Mouse (Mus musculus) urinary bladder, adult 18-20 months (tissue): Measurements from ENCODE around the gene Mief2.

ENCODE experiments used
- DNase-seq, 2 experiments: peaks; one replicate each; pipeline ENCODE4 v3.0.0; 2022; ENCODE audit warnings: low spot score in 2 of 2, mixed read lengths in 2 of 2

The Mief2 gene

DNA sequence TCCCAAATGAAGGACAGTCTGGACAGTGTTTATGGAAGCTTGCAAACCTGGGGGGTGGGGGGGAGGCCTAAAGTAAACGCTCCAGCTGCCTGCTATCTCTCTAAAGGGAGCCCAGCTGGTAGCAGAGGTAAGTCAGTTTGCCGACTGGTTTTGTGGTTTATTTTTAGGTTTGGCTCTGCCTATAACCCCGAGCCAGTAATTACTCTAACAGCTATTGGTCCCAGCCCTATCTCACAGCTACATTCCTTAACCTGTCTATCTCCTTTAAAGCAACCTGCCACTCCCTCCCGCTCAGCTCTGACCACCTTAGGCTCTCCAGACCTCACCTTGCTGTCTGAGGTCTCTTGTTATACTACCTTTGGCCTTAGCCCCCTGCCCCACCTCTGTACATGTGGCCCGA lies 8.9 kb upstream of the Mief2 start:
- no peak for DNase-seq

DNA sequence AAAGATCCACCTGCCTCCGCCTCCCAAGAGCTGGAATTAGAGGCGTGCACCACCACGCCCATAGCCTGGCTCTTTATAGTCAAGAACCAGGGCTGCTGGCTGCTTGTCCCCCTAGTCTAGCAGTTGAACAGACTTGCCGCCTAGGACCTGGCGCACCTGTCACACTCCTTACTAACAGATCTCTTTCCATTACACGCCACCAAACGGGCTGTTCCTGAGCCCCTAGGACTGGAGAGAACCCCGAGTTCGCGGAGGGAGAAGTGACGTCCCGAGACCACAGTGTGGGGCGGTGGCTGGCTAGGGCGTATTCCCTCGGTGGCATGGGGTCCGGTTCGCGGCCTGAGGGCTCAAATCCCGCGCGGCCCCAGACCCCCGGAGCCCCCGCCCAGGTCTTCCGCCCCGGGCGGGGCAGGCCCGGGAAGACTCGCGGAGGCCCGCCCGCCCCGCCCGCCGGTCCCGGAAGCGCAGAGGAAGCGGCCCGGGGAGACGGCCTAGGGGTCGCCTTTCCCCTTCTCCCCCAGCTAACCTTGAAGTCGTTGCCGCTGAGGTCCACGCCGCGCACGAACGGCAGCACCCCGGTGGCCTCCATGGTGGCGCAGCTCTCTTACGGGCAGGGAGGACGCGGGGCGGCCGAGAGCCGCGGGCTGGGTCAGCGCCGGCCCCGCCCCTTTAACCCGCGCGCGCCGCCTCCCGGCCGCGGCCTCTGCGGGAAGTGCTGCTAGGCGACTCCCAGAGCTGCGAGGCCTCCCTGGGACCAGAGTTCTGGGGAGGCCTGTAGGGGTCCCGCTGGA lies 1.4 kb upstream of the Mief2 start, which contains the start of gene Flii:
Flii (minus strand) TSS at position 663 of the 791 bp plus-strand sequence.
- DNase-seq = peak; percentile 67 to 77

DNA sequence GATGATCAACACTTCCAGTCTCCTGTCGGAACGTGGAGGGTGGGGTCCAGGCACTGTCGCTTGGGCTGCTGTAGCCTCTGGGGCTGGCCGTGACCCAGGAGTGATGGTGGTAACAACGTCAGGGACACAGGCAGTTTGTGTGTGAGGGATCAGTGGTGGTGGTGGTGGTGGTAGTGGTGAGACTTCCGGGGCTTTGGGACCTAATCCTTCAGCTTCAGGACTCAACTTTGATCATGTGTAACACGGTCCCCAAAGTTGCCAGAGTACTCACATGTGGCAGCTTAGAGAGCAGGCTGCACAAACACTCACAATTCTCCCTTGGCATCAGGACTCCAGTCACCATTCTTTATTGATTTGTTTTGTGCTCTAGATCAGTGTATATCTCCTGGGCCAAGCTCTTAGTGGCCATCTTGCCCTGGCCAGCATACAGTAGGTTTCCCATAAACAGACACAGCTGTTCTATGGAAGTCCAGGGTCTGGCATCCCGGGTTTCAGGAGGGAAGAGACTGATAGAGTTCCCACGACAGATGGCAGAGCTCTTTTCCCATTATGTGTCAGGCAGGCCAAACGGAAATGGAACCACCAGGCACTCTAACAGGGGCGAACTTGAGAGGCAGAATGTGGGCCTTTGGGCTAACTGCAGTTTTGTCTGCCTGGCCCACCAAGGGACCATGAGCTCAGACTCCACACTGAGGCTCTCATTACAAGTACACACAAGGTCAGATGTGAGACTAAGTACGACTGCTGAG lies 632 bp upstream of the Mief2 start:
- DNase-seq = no peak

DNA sequence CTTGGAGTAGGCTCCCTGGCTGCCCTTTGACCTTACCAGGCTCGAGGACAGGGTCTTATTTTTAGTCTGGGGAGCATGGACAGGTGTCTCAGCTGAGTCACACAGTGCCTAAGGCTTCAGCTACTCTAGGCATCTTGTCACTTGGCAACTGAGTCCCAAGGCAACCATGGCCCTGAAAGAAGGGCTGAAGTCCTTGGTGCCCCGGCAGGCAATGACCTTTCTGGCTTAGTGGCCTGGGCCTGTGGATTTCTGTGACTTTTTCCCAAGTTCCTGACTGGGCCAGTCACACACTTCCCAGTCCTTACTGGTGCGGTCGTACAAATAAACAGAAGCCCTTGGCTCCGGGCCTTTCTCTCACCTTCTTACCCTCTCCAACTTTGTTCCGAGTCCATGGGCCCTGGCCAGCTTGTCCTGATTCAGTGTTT lies 1.0 kb downstream of the Mief2 start:
- no peak for DNase-seq

DNA sequence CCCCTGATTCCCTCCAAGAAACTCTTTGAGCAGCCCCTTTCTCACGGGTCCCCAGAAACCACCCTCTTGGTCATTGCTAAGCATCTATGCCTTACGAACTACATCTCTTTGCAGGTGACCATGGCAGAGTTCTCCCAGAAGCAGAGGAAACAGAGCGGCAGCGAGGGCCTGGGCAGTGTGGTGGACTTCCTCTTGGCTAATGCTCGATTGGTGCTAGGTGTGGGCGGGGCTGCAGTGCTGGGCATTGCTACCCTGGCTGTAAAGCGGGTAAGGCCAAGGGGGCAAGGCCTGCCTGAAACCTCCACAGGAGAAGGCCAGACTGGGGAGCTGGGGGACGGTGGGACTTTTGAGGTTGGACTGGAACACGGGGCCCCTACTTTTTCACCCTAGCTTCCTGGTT lies 2.0 kb downstream of the Mief2 start:
- no peak for DNase-seq

DNA sequence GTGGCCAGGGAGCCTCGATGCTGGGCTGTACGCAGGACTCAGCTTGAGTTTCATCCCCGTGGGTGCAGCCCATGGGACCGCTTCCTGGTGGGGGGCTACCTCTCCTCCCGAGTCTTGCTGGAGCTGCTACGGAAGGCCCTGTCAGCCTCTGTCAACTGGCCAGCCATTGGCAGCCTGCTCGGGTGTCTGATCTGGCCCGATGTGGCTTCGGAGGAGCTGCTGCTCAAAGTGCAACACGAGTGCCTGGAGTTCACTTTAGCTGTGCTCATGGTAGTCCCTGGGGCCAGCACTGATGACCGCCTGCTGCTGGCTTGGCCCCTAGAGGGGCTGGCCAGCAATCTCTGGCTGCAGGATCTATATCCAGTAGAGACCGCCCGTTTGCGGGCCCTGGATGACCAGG lies 3.1 kb downstream of the Mief2 start:
- no peak for DNase-seq

DNA sequence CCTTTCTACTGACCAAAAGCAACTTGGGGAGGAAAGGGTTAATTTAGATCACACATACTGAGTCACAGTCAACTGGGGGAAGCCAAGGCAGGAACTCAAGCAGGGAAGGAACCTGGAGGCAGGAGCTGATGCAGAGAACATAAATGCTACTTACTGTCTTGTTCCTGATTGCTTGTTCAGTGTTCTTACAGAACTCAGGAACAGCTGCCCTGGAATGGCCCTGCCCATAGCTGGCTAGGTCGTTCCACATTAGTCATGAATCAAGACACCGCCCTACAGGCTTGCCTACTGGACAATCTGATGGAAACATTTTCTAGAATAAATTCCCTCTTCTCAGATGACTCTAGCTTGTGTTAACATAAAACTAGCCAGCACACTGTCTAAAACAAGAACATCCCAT lies 6.0 kb downstream of the Mief2 start:
- DNase-seq = no peak

DNA sequence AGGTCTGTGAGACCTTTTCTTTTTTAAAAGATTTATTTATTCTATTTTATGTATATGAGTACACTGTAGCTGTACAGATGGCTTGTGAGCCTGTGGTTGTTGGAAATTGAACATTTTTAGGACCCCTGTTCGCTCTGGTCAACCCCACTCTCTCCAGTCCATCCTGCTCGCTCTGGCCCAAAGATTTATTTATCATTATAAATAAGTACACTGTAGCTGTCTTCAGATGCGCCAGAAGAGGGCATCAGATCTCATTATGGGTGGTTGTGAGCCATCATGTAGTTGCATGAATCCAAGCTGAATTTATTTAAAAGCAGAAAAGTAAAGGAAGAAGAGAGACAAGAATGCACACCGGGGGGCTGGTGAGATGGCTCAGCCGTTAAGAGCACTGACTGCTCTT lies 7.0 kb downstream of the Mief2 start:
- no peak for DNase-seq

DNA sequence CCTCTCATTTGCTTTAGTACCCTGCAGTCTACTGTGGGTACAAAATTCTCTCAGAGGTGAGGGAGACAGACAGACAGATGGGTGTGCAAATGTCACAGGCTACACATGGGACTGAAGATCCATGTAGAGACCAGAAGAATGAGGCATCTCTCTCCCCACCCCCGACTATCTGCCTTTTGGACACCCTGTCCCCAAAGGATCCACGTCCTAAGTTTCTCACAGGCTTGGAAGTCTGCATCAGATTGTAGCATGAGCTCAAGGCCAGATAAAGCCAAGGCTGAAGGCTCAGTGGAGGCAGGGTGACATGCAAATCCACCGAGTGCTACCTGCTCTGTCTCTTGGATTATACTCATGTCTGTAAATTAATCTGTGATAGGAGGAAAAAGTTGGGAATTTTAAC lies 8.3 kb downstream of the Mief2 start:
- no peak for DNase-seq

DNA sequence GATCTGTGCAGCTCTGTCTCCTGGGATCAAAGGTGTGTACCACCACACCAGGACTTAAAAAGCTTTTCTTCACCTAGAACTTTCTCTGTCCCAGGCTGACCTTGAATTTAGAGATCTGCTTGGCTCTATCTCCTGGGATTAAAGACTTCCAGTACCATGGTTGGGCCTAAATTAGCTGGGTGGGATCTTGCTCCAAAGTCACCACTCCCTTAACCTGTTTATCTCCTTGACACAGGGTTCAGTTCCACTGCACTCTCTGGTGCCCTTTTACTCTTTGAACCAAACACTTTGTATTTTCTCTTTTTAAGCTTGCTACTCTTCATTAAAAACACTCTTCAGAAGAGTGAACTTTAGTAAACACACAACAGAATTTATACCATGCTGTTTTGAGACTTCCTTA lies 9.3 kb downstream of the Mief2 start:
- DNase-seq = no peak

DNA sequence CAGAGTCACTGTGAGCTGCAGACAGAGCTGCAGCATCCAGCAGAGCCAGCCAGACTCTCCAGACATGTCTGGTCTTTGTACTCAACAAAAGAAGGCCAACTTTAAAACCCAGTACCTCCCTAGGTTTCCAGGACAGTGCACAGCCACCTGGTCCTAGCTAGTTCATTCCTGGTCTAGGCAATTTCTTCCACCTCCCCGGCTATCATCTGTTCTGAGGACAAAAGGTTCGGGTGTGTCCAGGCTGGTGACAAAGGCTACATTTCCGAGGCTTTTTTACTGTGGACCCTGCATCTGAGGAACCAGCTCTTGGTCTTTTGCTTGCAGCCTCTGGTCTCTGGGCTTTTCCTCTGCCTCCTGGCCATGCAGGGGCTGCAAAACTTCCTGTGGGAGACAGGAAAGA lies 12.1 kb downstream of the Mief2 start:
- DNase-seq = no peak

DNA sequence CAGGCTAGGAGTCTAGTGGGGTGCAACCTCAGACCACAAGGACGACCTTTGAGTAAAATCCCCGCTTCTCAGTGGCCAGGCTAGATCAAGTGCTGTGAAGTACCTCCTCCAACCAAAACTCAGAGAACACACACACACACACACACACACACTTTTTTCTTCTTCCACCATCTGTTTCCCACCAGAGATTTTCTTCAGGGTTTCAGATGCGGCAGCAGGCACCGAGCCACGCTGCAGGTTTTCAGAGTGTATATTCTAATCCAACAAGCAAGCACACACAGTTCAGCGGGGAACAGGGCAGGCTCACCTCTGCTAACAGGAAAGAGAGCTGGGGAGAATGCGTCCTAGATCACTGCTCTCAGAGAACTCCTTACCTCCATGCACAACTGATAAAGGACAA lies 27.4 kb downstream of the Mief2 start:
- DNase-seq = no peak

DNA sequence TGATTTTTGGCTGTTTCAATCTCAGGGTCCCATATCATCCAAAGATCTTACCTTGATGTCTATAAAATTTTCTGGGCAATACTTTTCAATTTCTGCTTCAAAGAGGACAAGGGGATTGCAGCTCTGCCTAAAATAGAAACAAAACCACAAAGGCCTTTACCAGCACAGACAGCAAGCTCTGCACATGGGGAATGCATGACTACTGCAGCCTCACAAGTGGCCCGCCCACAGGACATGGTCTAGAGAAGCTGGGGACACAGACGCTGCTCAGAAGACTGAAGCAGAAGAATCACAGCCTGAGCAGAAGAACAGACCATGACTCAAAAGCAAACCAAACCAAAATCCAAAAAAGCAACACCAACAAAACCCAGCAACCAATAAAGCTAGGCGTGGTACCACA lies 33.5 kb downstream of the Mief2 start:
- DNase-seq = no peak

DNA sequence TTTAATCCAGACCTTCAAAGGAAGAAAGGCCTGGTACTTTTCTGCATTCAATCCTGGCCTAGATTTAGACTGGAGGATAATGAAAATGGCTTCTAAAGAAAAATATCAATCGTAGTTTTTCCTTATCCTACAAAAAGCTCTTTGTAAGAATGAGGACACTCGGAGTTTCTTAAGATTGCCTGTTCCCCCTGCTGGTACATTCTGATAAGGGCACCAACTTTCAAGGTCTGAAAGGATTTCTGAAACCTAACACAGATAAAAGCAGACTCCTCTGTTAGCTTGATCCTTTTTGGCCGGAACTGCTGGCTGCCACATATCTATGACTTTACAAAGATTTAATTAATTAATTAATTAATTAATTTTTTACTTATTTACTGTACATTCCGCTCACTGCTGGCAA lies 38.8 kb downstream of the Mief2 start:
- no peak for DNase-seq

DNA sequence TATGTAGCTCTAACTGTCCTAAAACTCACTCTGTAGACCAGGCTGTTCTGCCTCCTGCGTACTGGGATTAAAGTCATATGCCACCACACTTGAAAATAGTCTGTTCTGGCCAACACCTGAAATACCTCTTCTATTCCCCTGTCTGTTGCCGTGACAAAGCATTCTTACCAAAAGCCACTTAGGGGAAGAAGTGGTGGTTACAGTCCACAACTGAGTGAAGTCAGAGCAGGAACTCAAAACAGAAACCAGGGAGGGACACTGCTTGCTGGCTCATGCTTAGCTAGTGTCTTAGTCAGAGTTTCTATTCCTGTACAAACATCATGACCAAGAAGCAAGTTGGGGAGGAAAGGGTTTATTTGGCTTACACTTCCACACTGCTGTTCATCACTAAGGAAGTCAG lies 41.1 kb downstream of the Mief2 start:
- DNase-seq = no peak

DNA sequence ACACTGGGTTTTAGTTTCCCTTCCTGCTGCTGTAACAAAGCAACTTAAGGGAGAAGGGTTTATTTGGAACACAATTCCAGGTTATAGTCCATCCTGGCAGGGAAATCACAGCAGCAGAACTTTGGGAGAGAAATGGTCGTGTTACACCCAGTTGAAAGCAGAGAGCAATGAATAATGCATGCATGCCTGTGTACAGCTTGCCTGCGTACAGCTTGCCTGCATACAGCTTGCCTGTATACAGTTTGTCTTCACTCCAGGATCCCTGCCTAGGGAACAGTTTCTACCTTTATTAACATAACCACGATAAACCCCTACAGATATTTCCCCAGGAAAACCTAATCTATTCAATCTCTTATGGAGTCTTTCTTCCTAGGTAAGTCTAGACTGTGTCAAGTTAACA lies 42.6 kb downstream of the Mief2 start:
- DNase-seq = no peak

DNA sequence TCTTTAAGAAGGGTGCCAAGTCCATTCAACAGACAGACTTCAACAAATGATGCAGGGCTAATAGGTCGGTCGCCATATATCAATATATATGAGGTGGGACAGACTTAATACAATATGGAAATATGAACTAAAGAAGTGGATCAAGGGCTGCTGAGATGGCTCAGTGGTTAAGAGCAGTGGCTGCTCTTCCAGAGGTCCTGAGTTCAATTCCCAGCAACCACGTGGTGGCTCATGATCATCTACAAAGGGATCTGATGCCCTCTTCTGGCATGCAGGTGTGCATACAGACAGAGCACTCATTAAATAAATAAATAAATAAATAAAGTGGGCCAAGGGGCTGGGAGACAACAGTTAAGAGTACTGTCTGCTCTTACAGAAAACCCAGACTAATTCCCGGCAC lies 44.0 kb downstream of the Mief2 start:
- no peak for DNase-seq

DNA sequence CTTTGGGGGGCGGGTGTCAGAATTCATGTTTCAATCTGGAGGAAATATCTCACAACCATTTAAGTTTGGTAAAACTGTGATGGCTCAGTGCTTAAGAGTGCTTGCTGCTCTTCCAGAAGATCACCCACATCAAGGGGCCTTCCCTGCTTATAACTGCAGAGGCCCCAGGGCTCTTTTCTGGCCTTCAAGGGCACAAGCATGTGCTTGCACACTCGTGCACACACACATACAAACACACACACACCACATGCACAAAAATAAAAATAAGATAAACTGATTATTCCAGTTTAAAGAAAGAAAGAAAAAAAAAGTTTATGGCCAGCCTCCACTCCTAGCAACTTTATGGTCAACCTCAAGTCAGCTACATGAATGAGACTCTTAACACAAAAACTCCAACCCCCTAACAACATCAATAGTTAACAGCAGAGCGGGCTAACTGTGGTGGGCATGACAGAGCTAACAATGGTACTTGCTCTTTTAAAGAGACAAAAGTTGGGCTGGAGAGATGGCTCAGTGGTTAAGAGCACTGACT lies 46.0 kb downstream of the Mief2 start:
- DNase-seq = no peak

DNA sequence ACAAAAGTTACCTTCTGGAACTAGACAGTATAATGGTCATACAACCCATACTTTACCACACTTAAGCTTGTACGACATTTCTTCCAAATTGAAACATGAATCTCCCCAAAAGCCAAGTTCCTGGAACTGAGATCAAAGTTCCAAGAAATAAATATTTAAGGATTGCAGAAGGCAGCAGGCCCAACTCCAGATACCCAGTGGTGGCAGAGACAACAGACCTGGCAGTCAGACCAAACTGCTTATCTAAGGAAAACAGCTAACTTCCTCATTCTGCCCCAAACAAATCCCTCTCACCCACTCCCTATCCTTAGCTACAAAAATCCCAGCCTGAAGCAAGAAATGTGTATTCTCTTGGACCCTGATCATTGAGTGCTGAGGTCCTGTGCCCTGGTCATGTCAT lies 46.6 kb downstream of the Mief2 start:
- DNase-seq = no peak

DNA sequence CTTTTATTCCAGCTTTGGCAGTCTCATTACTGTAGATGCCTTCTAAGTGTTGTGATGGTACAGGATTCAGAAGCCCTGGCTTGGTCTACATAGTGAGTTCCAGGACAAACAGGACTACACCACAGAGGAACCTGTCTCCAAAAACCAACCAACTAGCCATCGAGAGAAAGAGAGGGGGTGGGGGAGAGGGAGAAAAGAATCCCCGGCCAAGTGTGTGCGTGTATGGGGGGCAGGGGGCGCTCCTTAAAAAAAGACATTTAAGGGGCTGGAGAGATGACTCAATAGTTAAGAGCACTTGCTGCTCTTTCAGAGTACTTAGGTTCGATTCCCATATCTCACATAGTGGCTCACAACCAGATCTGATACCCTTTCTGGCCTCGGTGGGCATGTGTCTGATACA lies 47.4 kb downstream of the Mief2 start:
- no peak for DNase-seq

DNA sequence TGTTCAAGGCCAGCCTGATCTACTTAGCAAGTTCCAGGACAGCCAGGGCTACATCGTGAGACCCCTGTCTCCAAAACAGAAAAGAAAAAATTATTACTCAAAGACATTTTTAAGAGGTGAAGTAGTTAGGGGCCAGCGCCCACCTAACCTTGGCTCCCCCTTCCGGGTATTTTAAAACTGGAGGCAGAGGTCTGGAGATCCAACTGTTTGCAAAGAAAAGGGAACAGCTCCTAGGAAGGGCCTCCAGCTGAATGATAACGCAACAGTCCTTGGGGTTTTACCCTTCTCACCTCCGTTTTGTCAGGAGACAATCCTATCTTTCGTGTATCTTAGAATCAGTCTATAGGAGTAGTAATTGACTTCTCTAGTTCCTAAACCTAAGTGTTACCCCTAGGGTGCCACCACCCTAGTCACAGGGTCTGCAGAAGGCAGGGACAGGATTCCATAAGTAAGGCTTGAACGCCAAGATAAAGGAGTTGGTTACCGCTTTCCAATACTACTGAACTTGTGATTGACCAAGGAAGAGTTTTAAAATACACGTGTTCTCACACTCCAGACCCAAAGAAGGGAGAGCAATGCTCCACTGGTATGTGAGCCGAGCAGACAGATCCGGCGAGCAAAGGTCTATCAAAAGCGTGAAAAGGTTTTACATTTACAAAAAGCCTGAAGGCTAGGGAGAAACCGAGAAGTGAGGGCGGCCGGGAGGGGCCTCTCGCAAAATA lies 48.1 kb downstream of the Mief2 start:
- peak in 1 of 2 experiments; percentile 62 for DNase-seq
